Mouse (Mus musculus): ENCODE measurements around the gene Pnldc1.

GRCm38 (mm10) chr17:12875734-12876133 lies 34.3 kb downstream of the Pnldc1 start, which contains the start of gene Mrgprh:
- TF ChIP-seq POLR2A (IDR thresholded peaks at IDR 0.05; ENCODE audit: extremely low read depth, insufficient read depth, low read length) (no peak), CTCF (IDR thresholded peaks at IDR 0.05; ENCODE audit: extremely low read depth, insufficient read depth, low read length) (no peak)

All from cortical plate, adult 2 months (tissue).